Mouse (Mus musculus): Measurements from ENCODE around the gene Brd7.

GRCm38 (mm10) chr8:88388691-88389239 is 26.8 kb upstream of the Brd7 start:
- TF ChIP-seq CTCF (IDR thresholded peaks at IDR 0.05; ENCODE audit: borderline replicate concordance, insufficient read depth, low read length): no peak
- no peak for TF ChIP-seq POLR2A (IDR thresholded peaks at IDR 0.05; ENCODE audit: low read depth, low read length)
